Mouse (Mus musculus) MEL (cell line): ENCODE results near the gene Zfp652. TPM values are rescaled to one million over a fixed set of nuclear protein-coding genes. Genes with fewer than 3 reads are reported as not detected.

ENCODE experiments used
- DNase-seq: peaks from one replicate; pipeline ENCODE4 v3.0.0; 2011; ENCODE audit warnings: low read depth, low spot score
- H3K27ac ChIP-seq: 2 replicates; pipeline ENCODE4 v1.5.1; 2012; ENCODE audit warnings: low read depth, mild to moderate bottlenecking, control low read depth, low read length, moderate library complexity; ENCODE audit not compliant: control insufficient read depth
- H3K27me3 ChIP-seq, 2 experiments: fragments of 150-350 bp in 1 of 2; sonication (generic) in 1 of 2; 2 replicates each; pipeline ENCODE4 v1.6.1; 2012; ENCODE audit warnings: low read length in 2 of 2, mild to moderate bottlenecking in 2 of 2, improper control_type of control experiment in 1 of 2, moderate library complexity in 1 of 2; ENCODE audit not compliant: insufficient read depth in 2 of 2, control insufficient read depth in 1 of 2
- H3K36me3 ChIP-seq, 2 experiments: 2 replicates each; pipeline ENCODE4 v1.6.1; 2012 to 2014; ENCODE audit warnings: low read length in 2 of 2, improper control_type of control experiment in 1 of 2, inconsistent platforms in 1 of 2, mild to moderate bottlenecking in 1 of 2; ENCODE audit not compliant: insufficient read depth in 2 of 2, control insufficient read depth in 1 of 2
- H3K4me1 ChIP-seq, 2 experiments: fragments of 150-350 bp in 1 of 2; sonication (generic) in 1 of 2; 2 replicates each; pipeline ENCODE4 v1.6.1; 2012; ENCODE audit warnings: low read length in 2 of 2, improper control_type of control experiment in 1 of 2, mild to moderate bottlenecking in 1 of 2; ENCODE audit not compliant: insufficient read depth in 2 of 2, control insufficient read depth in 1 of 2
- H3K4me3 ChIP-seq, 2 experiments: fragments of 150-350 bp in 1 of 2; sonication (generic) in 1 of 2; 2 replicates each; pipeline ENCODE4 v1.5.1; 2012; ENCODE audit warnings: low read depth in 2 of 2, low read length in 2 of 2, mild to moderate bottlenecking in 2 of 2, moderate library complexity in 2 of 2, control low read depth in 1 of 2, improper control_type of control experiment in 1 of 2; ENCODE audit not compliant: control insufficient read depth in 1 of 2, insufficient read depth in 1 of 2
- H3K79me2 ChIP-seq: 2 replicates; pipeline ENCODE4 v1.6.1; 2012; ENCODE audit warnings: mild to moderate bottlenecking, low read length, moderate library complexity; ENCODE audit not compliant: control insufficient read depth, poor library complexity, insufficient read depth
- H3K9ac ChIP-seq: 2 replicates; pipeline ENCODE4 v1.6.1; 2012; ENCODE audit warnings: low read depth, mild to moderate bottlenecking, control low read depth, low read length, moderate library complexity; ENCODE audit not compliant: control insufficient read depth, poor library complexity, severe bottlenecking
- H3K9me3 ChIP-seq: fragments of 150-350 bp; sonication (generic); replicated peaks from 2 replicates; pipeline ENCODE4 v1.6.1; 2012; ENCODE audit warnings: mild to moderate bottlenecking, low read length, improper control_type of control experiment, moderate library complexity; ENCODE audit not compliant: insufficient read depth
- BHLHE40 ChIP-seq: IDR thresholded peaks from 2 replicates; pipeline ENCODE4 v1.6.1; 2012; ENCODE audit warnings: low read depth, mild to moderate bottlenecking, inconsistent platforms, low read length, improper control_type of control experiment, borderline replicate concordance
- CHD1 ChIP-seq: IDR thresholded peaks from 2 replicates; pipeline ENCODE4 v1.6.1; 2012; ENCODE audit warnings: low read depth, mild to moderate bottlenecking, inconsistent platforms, low read length, improper control_type of control experiment
- CHD2 ChIP-seq: IDR thresholded peaks from 2 replicates; pipeline ENCODE4 v1.6.1; 2011; ENCODE audit warnings: low read length, improper control_type of control experiment
- CTCF ChIP-seq, 3 experiments: IDR thresholded peaks in 2 of 3; conservative IDR thresholded peaks in 1 of 3; 2 replicates each; pipeline ENCODE4 v1.5.1; 2011 to 2012; ENCODE audit warnings: low read length in 3 of 3, low read depth in 2 of 3, mild to moderate bottlenecking in 2 of 3, improper control_type of control experiment in 1 of 3, inconsistent platforms in 1 of 3, mixed read lengths in 1 of 3, moderate library complexity in 1 of 3; ENCODE audit not compliant: control insufficient read depth in 1 of 3, insufficient read depth in 1 of 3, poor library complexity in 1 of 3, severe bottlenecking in 1 of 3
- E2F4 ChIP-seq: IDR thresholded peaks from 2 replicates; pipeline ENCODE4 v1.6.1; 2011; ENCODE audit warnings: low read depth, low read length, improper control_type of control experiment, borderline replicate concordance
- ELF1 ChIP-seq: IDR thresholded peaks from 2 replicates; pipeline ENCODE4 v1.6.1; 2014; ENCODE audit warnings: low read depth, mild to moderate bottlenecking, inconsistent platforms, low read length, improper control_type of control experiment, moderate library complexity
- ETS1 ChIP-seq: IDR thresholded peaks from 2 replicates; pipeline ENCODE4 v1.6.1; 2012; ENCODE audit warnings: low read depth, mild to moderate bottlenecking, inconsistent platforms, low read length, improper control_type of control experiment, moderate library complexity
- GABPA ChIP-seq: IDR thresholded peaks from 2 replicates; pipeline ENCODE4 v1.6.1; 2012; ENCODE audit warnings: low read depth, mild to moderate bottlenecking, inconsistent platforms, low read length, improper control_type of control experiment, moderate library complexity
- GATA1 ChIP-seq: IDR thresholded peaks from 2 replicates; pipeline ENCODE4 v1.6.1; 2011; ENCODE audit warnings: low read depth, low read length, improper control_type of control experiment
- HCFC1 ChIP-seq: IDR thresholded peaks from 2 replicates; pipeline ENCODE4 v1.6.1; 2012; ENCODE audit warnings: low read depth, mild to moderate bottlenecking, inconsistent platforms, low read length, improper control_type of control experiment, moderate library complexity
- KAT2A ChIP-seq: conservative IDR thresholded peaks from 2 replicates; pipeline ENCODE4 v1.6.1; 2012; ENCODE audit warnings: low read depth, low read length, improper control_type of control experiment, inconsistent platforms
- MAFK ChIP-seq: IDR thresholded peaks from 2 replicates; pipeline ENCODE4 v1.6.1; 2011; ENCODE audit warnings: low read depth, mild to moderate bottlenecking, low read length, improper control_type of control experiment, borderline replicate concordance
- MAX ChIP-seq: IDR thresholded peaks from 2 replicates; pipeline ENCODE4 v1.6.1; 2011; ENCODE audit warnings: low read length, improper control_type of control experiment
- MAZ ChIP-seq: IDR thresholded peaks from 2 replicates; pipeline ENCODE4 v1.6.1; 2012; ENCODE audit warnings: low read depth, mild to moderate bottlenecking, inconsistent platforms, low read length, improper control_type of control experiment
- MEF2A ChIP-seq: IDR thresholded peaks from 2 replicates; pipeline ENCODE4 v1.6.1; 2014; ENCODE audit warnings: low read depth, mild to moderate bottlenecking, inconsistent platforms, low read length, improper control_type of control experiment; ENCODE audit not compliant: poor library complexity, insufficient replicate concordance, severe bottlenecking; ENCODE audit errors: extremely low read depth
- MXI1 ChIP-seq: IDR thresholded peaks from 2 replicates; pipeline ENCODE4 v1.6.1; 2011; ENCODE audit warnings: mild to moderate bottlenecking, low read depth, low read length, improper control_type of control experiment
- MYB ChIP-seq: IDR thresholded peaks from 2 replicates; pipeline ENCODE4 v1.6.1; 2011; ENCODE audit warnings: mild to moderate bottlenecking, low read depth, low read length, improper control_type of control experiment
- MYC ChIP-seq: IDR thresholded peaks from 2 replicates; pipeline ENCODE4 v1.6.1; 2011; ENCODE audit warnings: low read depth, mild to moderate bottlenecking, low read length, improper control_type of control experiment, moderate library complexity
- NRF1 ChIP-seq: IDR thresholded peaks from 2 replicates; pipeline ENCODE4 v1.6.1; 2014; ENCODE audit warnings: low read depth, mild to moderate bottlenecking, inconsistent platforms, low read length, improper control_type of control experiment, moderate library complexity; ENCODE audit not compliant: poor library complexity, insufficient read depth, severe bottlenecking
- POLR2A ChIP-seq, 2 experiments: IDR thresholded peaks; 2 replicates each; pipeline ENCODE4 v1.6.1; 2011 to 2012; ENCODE audit warnings: low read length in 2 of 2, mild to moderate bottlenecking in 2 of 2, control low read depth in 1 of 2, improper control_type of control experiment in 1 of 2, low read depth in 1 of 2, moderate library complexity in 1 of 2; ENCODE audit not compliant: control insufficient read depth in 1 of 2, insufficient read depth in 1 of 2, poor library complexity in 1 of 2
- POLR2AphosphoS2 ChIP-seq: IDR thresholded peaks from 2 replicates; pipeline ENCODE4 v1.6.1; 2011; ENCODE audit warnings: low read length, improper control_type of control experiment
- RAD21 ChIP-seq: IDR thresholded peaks from 2 replicates; pipeline ENCODE4 v1.6.1; 2011; ENCODE audit warnings: mild to moderate bottlenecking, low read depth, low read length, improper control_type of control experiment
- RCOR1 ChIP-seq: IDR thresholded peaks from 2 replicates; pipeline ENCODE4 v1.6.1; 2012; ENCODE audit warnings: low read depth, mild to moderate bottlenecking, inconsistent platforms, low read length, improper control_type of control experiment
- SIN3A ChIP-seq: IDR thresholded peaks from 2 replicates; pipeline ENCODE4 v1.6.1; 2012; ENCODE audit warnings: low read length, improper control_type of control experiment, inconsistent platforms
- SMC3 ChIP-seq: IDR thresholded peaks from 2 replicates; pipeline ENCODE4 v1.6.1; 2011; ENCODE audit warnings: low read depth, low read length, improper control_type of control experiment
- TBP ChIP-seq: IDR thresholded peaks from 2 replicates; pipeline ENCODE4 v1.8.0; 2011; ENCODE audit warnings: low read depth, low read length, improper control_type of control experiment
- TCF12 ChIP-seq: IDR thresholded peaks from 2 replicates; pipeline ENCODE4 v1.6.1; 2014; ENCODE audit warnings: low read depth, mild to moderate bottlenecking, inconsistent platforms, low read length, improper control_type of control experiment, moderate library complexity
- UBTF ChIP-seq: IDR thresholded peaks from 2 replicates; pipeline ENCODE4 v1.6.1; 2012; ENCODE audit warnings: low read depth, mild to moderate bottlenecking, inconsistent platforms, low read length, improper control_type of control experiment, moderate library complexity, borderline replicate concordance; ENCODE audit not compliant: insufficient read depth
- USF1 ChIP-seq: IDR thresholded peaks from 2 replicates; pipeline ENCODE4 v1.6.1; 2014; ENCODE audit warnings: low read depth, mild to moderate bottlenecking, inconsistent platforms, low read length, improper control_type of control experiment, moderate library complexity
- USF2 ChIP-seq, 2 experiments: IDR thresholded peaks; 2 replicates each; pipeline ENCODE4 v1.6.1; 2011 to 2012; ENCODE audit warnings: improper control_type of control experiment in 2 of 2, low read length in 2 of 2, borderline replicate concordance in 1 of 2, inconsistent platforms in 1 of 2, low read depth in 1 of 2, mild to moderate bottlenecking in 1 of 2; ENCODE audit not compliant: insufficient read depth in 1 of 2
- ZC3H11A ChIP-seq: IDR thresholded peaks from 2 replicates; pipeline ENCODE4 v1.6.1; 2012; ENCODE audit warnings: low read depth, mild to moderate bottlenecking, inconsistent platforms, low read length, improper control_type of control experiment
- ZKSCAN1 ChIP-seq: IDR thresholded peaks from 2 replicates; pipeline ENCODE4 v1.6.1; 2012; ENCODE audit warnings: low read depth, mild to moderate bottlenecking, inconsistent platforms, low read length, improper control_type of control experiment, moderate library complexity
- ZMIZ1 ChIP-seq: IDR thresholded peaks from 2 replicates; pipeline ENCODE4 v1.6.1; 2012; ENCODE audit warnings: low read depth, mild to moderate bottlenecking, inconsistent platforms, low read length, improper control_type of control experiment, moderate library complexity
- polyA plus RNA-seq, 2 experiments: library from polyadenylated mRNA; stranded (reverse) in 1 of 2; unstranded in 1 of 2; fragments of >175 nt in 1 of 2; fragments of >200 nt in 1 of 2; gene quantifications; 2 replicates each; pipeline versions ENCODE4 v1.2.1 to v1.2.4; 2012; ENCODE audit warnings: low replicate concordance in 2 of 2, low read depth in 1 of 2; ENCODE audit not compliant: insufficient read length in 2 of 2, insufficient read depth in 1 of 2, missing spikeins in 1 of 2
- total RNA-seq: library from RNA; depleted of rRNA; stranded (reverse); fragments of 300-350 nt; gene quantifications from 2 replicates; pipeline ENCODE4 v1.2.3, GENCODE M21; 2012

Zfp652 gene
- total and polyA plus RNA-seq, 3 experiments = 19.3 to 38.5 (median 31.8) TPM

DNA sequence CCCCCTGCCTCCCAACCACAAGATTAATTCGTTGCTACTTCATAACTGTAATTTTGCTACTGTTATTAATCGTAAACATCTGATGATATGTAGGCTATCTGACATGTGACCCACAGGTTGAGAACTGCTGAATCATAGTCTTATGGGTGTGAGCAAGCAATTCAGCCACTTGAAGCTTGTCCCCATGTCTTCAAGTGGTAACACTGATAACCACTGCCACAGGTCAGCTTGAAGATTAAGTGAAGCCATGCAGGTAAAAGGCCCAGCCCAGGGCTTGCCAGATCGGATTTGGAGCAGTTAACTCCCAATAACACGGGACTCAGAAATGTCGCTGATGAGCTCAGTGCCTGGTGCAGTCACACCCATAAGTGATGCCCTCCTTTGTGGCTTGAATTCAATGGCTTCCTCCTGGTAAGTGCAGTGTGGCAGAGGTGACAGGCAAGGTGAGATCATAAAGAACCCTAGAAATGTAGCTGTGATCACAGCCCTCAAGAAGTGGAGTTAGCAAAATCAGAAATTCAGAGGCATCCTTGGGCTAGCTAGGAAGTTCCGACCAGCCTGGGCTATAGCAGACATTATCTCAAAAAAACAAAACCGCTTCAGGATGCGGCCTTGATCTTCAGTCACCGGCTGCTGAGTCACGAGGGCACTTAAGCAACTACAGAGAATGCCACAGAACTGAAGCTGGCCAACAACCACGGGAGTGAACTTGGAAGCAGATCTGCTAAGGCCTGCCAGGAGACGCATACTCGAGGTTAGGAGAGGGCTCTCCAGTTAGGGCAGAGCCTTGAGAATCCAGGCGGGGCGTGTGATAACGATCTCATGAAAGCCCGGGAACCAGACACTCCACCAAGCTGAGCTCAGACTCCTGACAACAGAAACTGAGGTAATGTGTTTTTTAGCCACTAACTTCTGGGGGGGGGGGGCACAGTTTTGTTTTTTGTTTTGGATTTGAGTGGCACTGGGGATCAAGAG is 65.1 kb downstream of the Zfp652 start:
- H3K27ac ChIP-seq = peak overlapping the region; percentile 90
- H3K4me3 ChIP-seq = peak overlapping the region; percentile 11 to 17
- H3K27me3 ChIP-seq = no peaks in the 10 kb centered on the region
- DNase-seq = peak; percentile 94
- peak overlapping the region; percentile 55 for H3K9ac ChIP-seq
- H3K36me3 ChIP-seq = peaks cover 0 to 24% of the 10 kb centered on the region in 2 experiments; a peak in 2 of 4 replicates
- peaks cover 24 to 29% of the 10 kb centered on the region in 2 experiments for H3K4me1 ChIP-seq
- H3K79me2 ChIP-seq = no peaks in the 10 kb centered on the region
- H3K9me3 ChIP-seq = no peaks in the 10 kb centered on the region
- no peak for TF ChIP-seq CTCF (IDR thresholded peaks at IDR 0.05 in 2 of 3, conservative IDR thresholded peaks at IDR 0.05 in 1 of 3; ENCODE audit: control insufficient read depth in 1 of 3, insufficient read depth in 1 of 3, low read depth in 2 of 3, low read length in 3 of 3, poor library complexity in 1 of 3, severe bottlenecking in 1 of 3)
- TF ChIP-seq TBP = peak; percentile 87
- peak; percentile 80 for TF ChIP-seq TCF12
- TF ChIP-seq MEF2A = no peak
- peak; percentile 74 for TF ChIP-seq BHLHE40
- peak; percentile 61; the same call in 1 of the 2 replicates for TF ChIP-seq MAZ
- peak; percentile 52 for TF ChIP-seq KAT2A
- TF ChIP-seq RAD21 = no peak; the same call in 1 of the 2 replicates
- peak; percentile 29; the same call in 1 of the 2 replicates for TF ChIP-seq NRF1
- TF ChIP-seq POLR2A (IDR thresholded peaks at IDR 0.05; ENCODE audit: control insufficient read depth in 1 of 2, insufficient read depth in 1 of 2, low read depth in 1 of 2, low read length in 2 of 2, poor library complexity in 1 of 2) = peak; percentile 29 to 74; a peak in 1 of 4 replicates
- TF ChIP-seq RCOR1 = peak; percentile 46; the same call in 1 of the 2 replicates
- no peak for TF ChIP-seq UBTF
- TF ChIP-seq GABPA = peak; percentile 90
- peak; percentile 89 for TF ChIP-seq USF1
- peak; percentile 82; the same call in 1 of the 2 replicates for TF ChIP-seq CHD1
- 0 out of 2 replicates have a peak, but pooled peaks have one; percentile 32 for TF ChIP-seq ELF1
- TF ChIP-seq MAX = peak; percentile 90
- TF ChIP-seq CHD2 = peak; percentile 43; the same call in 1 of the 2 replicates
- TF ChIP-seq MYC = peak; percentile 83
- TF ChIP-seq ZMIZ1 = 0 out of 2 replicates have a peak, but pooled peaks have one; percentile 39
- peak; percentile 59 for TF ChIP-seq GATA1
- peak; percentile 57; the same call in 1 of the 2 replicates for TF ChIP-seq HCFC1
- peak; percentile 76 for TF ChIP-seq SIN3A
- TF ChIP-seq MXI1 = peak; percentile 84
- no peak; the same call in 1 of the 2 replicates for TF ChIP-seq ZC3H11A
- peak; percentile 17; the same call in 1 of the 2 replicates for TF ChIP-seq SMC3
- peak; percentile 75; the same call in 1 of the 2 replicates for TF ChIP-seq MAFK
- peak; percentile 94 for TF ChIP-seq MYB
- TF ChIP-seq E2F4 = peak; percentile 71; the same call in 1 of the 2 replicates
- peak; percentile 74 for TF ChIP-seq POLR2AphosphoS2
- 0 out of 4 replicates have a peak, but pooled peaks of 1 of the 2 experiments have one; percentile 47 for TF ChIP-seq USF2 (IDR thresholded peaks at IDR 0.05; ENCODE audit: borderline replicate concordance in 1 of 2, insufficient read depth in 1 of 2, low read depth in 1 of 2, low read length in 2 of 2)
- TF ChIP-seq ZKSCAN1 = 0 out of 2 replicates have a peak, but pooled peaks have one; percentile 48
- peak; percentile 89 for TF ChIP-seq ETS1
